Mouse (Mus musculus) gastrocnemius, adult 18-20 months (tissue): ENCODE results near the gene Manba. TPM values are rescaled to one million over a fixed set of nuclear protein-coding genes. Genes with fewer than 3 reads are reported as not detected.
"Not testable (repeated sequence)": the region's sequence is repeated elsewhere in the genome, so short reads cannot be mapped to it uniquely, and the experiment has no call there.

Source experiments
- DNase-seq: peaks from one replicate; pipeline ENCODE4 v3.0.0; 2021; ENCODE audit warnings: low spot score
- total RNA-seq, 2 experiments: library from RNA; stranded (reverse); gene quantifications; 2 replicates each; pipeline ENCODE4 v1.2.3; 2021

The Manba gene
- total RNA-seq, 2 experiments from 2014 or later: 3.1 to 4.5 TPM

DNA sequence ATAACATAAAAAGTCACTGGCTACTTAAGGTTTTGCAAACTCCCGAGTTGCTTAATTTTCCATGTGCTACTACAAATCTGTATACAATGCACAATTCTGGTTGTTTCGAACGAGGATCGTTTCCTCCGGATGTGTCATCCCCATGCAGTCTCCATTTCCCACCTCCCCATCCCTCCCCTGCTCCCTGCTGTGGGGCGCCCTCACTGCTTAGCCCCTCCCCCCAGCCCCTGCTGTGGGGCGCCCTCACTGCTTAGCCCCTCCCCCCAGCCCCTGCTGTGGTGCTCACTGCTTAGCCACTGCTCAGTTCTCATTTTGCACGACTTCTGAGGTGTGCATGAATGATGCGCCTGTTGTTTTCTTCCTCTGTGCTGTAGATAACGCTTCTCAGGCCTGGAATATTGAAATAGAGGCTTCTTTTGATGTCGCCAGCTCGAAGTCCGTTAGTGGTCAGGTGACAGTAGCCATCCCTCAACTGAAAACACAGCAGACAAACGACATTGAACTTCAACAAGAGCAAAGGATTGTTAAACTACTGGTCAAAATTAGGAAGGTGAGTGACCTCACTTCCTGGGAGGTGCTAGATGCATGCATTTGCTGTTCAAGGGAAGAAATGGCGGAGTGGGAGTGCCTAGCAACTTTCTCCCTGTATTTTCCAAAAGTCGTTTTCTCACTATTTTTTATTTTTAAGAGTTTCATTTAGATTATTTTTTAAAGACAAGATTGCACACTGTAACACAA, 37.4 kb downstream of the Manba start:
- DNase-seq: no peak

DNA sequence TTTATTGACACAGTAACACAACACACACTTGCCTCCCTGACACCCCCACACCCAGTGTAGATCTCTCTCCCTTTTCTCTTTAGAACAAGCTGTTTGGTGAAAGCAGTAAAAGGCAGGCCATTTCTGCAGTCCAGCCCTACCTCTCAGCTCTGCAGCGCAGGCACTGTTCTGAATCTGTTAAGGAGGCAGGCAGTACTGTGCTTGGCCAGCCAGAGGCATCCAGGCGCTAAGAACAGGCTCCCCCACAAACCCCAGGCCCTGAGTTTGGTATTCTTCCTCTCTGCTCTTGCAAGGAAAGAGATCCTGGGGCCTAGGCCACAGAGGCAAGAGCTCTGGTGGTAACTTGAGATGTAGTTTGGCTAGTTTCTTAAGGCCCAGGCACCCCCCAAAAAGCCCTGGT, 39.5 kb downstream of the Manba start:
- DNase-seq: not testable (repeated sequence)

DNA sequence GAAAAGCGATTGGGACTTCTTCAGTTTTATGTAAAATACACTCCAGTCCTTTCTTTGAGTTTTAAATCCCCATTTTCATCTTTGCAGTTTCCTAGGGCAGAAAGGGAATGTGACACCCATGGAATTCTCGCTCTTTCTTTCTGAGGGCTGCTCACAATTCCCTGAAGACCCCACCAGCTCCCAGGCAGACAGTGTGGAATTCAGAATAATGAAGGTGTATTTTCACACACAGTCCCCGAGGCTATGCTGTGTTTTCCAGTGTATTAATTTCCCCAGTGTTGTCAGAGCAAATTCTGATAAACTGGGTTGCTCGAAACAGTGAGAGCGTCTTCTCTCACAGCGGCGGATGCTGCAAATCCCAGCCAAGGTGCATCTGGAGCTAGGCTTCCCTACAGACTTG, 44.3 kb downstream of the Manba start:
- DNase-seq: no peak

DNA sequence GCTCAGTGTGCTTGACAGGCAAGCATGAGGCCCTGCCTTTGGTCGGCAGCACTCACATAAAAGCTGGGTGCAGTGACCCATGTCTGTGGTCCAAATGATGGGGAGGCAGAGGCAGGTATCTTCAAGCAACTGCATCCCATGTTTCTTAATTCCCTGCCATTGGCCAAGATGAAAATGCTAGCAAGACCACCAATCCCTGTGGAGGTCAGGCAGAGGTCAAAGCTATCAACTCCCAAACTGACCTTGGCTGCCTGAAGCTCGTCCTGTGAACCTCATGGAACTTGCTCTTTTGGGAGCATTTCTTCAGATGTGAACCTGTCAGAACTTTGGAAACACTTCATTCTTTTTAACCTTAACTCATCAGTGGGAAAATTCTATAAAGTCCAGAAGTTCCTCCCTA, 46.4 kb downstream of the Manba start:
- no peak for DNase-seq

DNA sequence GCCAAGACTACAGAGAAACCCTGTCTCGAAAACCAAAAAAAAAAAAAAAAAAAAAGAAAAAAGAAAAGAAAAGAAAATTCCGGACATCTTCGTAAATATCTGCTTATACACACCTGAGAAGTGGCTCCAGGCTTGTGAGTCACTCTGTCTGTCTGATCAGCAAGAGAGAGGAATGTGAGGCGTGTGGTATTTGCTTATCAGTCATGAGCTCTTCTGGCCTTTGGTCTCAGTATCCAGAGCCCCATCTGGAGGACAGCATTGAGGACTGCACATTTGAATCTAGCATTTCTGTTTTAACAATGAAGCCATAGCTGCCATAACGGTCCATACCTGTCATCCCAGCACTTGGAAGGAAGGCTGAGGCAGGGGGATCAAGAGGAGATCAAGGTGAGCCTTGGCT, 48.7 kb downstream of the Manba start:
- no peak for DNase-seq

DNA sequence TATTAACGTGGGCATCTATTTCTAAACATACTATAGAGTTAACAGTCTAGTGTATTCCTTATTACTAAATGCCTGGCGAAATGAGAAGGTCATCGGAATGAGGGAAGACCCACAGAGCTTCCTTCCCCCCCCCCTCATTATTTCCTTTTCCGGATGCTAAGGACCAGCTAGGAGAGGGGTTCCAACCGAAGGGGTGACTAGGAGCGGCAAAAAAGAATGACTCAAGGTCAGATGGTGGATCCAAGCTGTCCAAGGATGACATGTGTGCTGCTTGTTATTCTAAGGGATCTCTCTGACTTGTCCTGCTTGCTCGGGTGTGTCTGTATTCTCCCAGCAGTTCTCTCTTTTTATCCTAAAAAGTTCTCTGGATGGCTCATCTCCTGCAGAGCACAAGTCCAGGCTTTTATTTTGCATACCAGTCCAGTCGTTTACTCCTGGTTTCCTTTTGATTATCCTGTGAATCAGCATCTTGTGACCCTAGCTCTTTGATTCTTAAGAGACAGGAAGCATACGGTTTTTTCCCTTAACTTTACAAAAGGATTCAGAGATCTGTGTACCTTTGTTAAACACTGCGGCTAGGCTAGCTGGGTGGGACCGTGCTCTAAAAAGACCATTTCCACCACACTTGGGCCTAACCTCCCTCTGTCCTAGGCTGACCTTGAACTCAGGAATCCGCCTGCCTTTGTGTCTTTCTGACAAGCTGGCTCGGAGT, 61.0 kb downstream of the Manba start:
- DNase-seq: no peak

DNA sequence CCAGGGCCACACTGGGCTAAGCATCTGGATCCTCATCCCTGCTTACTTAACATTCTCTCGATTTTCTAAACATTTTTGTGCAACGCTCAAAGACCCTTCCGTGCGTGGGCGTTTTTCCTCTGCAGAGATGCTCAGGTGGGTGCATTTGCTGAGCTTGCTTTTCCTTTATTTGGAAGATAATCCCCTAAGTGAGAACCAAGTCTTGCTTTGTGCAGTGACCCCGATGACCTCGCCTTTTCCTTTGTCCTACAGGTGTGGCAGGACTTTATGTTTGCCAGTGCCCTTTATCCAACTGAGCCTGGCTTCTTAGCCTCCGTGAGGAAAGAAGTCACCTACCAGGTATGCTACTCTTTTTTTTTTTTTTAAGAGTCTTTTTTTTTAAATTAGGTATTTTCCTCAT, 61.9 kb downstream of the Manba start:
- DNase-seq: no peak

DNA sequence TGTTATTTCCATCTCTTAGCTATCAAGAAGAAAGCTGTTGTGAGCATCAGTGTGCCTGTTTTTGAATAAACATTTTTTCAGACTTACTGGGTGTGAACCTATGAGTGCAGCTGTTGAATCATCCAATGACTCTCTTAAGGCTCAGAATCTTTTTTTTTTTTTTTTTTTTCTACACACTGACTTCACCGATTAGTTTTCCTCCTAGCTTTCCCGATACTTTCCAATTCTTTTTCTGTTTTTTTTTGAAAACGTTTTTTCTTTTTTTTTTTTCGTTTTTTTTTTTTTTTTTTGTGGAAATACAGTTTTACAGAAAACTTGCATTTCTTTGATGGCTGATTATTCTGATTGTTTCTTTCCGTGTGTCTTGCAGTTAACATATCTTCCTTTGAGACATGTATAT, 67.5 kb downstream of the Manba start:
- DNase-seq: no peak

DNA sequence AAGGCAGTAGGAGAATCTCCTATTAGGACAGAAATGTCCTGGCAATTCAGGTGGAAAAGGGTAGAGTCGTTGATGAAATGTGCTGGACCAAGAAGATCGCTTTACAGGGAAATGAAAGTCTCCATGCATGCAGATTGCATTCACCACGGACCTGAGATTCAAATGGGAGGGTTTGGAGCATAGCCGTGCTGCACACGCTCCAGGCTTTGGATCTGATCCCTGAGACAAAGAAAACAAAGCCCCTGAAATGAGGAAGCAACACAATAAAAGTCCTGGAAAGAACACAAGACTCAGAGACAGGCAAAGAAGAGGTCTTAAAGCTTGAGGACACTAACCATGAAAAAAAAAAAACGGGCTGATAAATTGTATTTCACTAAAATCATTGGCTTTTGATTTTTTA, 69.8 kb downstream of the Manba start:
- DNase-seq: no peak

DNA sequence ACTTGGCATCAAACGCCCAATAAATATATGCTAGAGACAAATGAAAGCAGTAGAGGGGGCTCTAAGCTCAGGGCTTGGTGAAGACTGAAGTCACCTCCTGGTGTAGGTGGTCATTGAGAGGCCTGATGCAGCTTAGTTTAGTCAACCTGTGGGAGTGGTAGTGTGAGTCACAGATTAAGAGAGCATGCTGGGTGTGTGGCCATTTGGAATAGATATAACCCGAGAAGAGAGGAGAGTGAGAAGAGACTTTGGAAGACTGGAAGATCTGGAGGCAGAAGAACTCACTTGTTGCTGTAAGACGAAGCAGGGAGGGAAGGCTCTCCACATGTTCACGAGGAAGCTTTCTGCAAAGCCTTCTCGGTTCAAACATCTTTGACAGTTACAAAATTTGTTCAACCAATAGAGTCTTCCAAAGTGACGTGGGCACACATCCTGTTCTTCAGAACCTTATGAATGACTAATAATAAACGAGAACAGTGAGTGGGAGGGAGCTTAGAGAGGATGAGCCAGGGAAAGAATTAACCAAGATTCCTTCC, 70.7 kb downstream of the Manba start:
- no peak for DNase-seq

DNA sequence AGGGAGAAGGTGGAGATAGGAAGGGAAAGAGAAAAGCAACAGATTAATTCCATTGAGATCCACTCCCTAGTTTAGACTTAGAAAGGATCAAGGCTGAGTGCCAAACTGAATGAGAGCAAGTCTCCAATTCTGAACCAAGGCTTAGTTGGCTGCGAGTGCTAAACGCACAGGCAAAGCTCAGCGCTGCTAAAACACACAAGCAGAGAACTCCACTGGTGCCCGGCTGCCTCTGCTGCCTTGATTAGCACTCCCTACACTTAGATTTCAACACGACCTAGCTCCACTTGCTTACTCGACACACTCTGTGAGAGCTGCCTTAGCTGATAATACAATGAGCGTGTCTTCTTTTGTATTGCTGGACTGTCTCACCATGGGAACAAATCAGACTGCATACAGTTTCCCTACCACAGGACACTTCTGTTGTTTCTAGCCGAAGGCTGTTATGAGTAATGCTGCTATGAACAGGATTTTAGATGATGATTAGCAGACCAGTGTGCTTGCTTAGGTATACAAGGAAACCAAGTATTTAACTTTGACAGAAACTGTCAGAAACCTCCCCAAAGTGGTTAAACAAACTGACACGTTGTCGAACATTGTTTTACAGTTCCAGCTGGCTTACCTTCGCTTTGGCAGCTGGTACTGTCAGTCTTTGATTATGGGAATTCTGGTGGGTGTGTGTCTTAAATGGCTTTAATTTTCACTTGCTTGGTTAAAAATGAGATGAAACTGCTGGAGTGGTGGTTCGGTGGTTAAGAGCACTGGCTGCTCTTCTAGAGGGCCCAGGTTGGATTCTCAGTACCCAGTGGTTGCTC, 71.6 kb downstream of the Manba start:
- DNase-seq: peak; percentile 33

DNA sequence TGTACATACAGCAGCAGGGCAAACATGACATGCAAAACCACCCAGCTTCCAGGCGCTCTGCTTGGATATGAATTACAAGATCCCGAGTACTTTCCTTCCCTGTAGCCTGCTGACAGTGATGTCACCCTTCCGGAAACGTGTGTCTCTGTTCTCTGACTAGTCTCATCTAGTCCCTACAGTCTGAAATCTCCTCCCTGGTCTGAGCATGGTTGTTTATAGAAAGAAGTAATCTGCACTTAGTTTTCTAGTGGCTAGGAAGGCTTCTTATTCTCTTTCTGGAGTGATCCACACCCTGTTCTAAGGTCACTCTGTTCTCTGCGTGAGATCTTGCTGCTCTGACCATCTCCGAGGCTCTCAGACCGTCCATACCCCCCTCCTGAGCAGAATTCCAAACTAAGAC, 76.6 kb downstream of the Manba start:
- DNase-seq: no peak

DNA sequence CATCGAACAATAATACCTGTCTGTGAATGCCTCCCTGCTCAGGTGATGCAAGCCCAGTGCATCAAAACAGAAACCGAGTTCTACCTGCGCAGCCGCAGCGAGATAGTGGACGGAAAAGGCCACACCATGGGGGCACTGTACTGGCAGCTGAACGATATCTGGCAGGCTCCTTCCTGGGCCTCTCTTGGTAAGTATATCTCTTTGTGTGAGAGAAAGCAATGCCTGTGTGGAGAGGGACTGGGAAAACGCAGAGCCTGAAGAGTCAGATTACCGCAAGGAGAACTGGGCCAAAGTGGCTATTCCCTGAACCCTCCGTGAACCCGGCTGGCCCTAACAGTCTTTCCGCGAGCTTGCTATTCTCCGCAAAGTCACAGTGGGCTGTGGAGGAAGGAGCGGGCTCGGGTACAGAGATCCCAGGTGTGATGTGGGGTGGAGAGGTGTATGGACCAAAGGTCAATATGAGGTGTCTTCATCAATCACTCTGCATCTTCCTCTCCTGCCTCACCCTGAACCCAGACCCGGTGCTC, 77.8 kb downstream of the Manba start:
- no peak for DNase-seq

DNA sequence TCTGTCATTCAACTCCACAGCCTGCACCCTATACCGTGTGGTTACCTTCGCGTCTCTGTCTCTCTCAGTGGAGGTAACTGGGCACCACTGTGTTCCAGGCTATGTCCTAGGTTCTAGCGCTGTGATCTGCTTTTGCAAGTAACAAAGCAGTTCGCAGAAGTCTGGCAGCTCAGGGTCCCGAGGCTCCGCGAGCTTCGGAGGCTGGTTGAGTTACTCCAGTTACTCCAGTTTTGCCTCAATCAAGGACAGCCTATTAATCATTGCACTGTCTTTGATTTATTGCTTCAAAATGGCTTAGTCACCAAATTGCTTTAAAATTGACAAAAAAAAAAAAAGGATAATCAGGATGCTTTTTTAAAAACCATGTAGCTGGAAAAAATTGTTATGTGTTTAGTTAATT, 79.3 kb downstream of the Manba start:
- DNase-seq: no peak

DNA sequence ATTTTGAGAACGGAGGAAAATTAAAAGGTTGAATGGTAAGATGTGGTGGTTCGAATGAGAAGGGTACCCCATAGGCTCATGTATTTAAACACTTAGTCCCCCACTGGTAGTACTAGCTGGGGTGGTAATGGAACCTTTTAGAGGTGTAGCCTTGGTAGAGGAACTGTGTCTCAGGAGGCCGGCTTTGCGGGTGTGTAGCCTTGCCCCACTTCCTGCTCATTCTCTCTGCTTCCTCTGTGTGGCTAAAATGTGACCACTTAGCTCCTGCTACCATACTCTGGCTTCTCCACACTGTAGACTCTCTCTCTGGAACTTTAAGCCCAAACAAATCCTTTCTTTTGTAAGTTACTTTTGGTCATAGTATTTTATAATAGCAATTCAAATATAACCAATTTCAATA, 79.9 kb downstream of the Manba start:
- no peak for DNase-seq

DNA sequence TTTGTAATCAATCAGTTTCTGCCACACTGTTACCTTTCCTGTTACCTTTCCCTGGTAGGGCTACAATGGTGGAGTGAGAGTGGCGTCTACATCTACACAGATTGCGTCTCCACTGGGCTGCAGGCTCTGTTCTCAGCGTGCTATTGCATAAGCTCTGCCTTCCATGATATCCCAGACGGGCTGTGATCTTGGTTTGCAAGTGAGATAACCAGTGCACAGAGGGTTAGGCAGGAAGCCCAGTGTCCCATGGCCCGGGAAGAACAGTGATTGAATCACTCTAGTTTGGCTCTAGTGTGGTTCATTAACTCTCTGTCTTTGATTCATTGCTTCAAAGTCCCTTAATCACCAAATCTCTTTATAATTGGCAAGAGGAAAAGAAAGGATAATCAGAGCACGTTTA, 82.5 kb downstream of the Manba start:
- no peak for DNase-seq

DNA sequence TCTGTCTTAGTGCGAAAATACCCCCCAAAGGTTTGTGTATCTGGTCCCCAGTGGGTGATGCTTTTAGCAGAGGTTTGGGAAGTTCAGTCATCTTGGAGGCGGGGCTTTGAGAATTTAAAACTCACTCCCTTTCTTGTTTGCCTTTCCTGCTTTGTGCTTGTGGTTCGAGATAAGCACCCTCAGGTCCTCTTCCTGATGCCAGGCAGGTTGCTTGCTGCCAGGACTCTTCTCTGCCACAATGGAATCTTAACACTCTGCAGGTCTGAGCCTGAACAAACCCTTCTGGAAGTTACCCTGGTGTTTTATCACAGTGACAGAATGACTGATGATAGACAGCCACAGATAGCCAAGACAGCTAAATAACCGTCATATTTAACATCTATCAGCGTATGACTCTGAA, 83.2 kb downstream of the Manba start:
- no peak for DNase-seq

DNA sequence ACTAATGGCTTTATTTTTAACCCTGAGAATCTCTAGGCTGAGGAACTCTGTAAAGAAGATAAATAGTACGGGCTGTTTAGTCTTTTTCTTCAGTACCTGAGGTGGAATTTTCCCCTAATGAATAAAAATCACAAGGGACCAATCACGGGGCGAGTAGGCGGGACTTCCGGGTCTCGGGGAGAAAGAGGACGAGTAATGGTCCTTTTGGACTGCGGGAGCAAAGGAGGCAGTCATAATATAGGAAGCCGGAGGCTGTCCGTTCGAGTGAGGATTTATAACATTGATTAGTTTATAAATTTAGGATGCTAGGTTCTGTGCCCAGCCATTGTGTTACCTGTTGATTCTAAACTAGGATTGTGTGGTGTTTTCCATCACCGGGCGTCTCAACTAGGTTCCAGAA, 86.1 kb downstream of the Manba start:
- no peak for DNase-seq

DNA sequence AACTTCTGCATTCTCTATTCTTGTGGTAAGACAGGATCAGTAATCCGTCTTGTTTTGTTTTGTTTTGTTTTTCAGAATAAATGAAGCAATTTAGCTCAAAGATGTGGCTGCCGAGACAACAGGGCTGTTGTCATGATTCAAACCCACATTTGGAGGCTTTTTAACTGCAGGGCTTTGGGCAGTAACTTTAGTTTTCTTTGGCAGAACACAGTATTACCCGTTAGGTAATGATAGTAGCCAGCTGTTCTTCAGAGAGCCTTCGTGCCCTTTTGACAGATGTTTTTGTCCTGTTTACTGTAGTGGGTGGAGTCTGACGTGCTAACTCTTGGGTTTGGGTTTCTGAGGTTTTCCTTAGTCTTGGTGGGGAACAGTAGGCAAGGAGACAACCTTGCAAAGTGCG, 87.6 kb downstream of the Manba start:
- no peak for DNase-seq

DNA sequence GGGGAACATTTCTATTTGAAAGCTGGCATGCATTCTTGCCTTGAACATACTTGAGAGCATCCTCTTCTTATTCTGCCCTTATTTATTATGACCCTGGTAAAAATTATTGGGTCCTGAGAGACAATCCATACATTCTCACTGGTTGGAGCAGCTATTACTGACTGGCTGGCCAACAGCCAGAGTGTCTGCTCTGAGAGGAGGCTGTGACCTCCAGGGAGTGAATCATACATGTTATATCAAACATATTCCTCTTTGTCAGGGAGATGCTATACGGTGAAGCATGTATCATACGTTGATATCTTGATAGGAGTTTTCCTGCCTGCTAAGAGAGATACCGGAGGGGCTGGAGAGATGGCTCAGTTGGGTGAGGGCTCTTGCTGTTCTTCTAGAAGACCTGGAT, 89.7 kb downstream of the Manba start:
- no peak for DNase-seq

DNA sequence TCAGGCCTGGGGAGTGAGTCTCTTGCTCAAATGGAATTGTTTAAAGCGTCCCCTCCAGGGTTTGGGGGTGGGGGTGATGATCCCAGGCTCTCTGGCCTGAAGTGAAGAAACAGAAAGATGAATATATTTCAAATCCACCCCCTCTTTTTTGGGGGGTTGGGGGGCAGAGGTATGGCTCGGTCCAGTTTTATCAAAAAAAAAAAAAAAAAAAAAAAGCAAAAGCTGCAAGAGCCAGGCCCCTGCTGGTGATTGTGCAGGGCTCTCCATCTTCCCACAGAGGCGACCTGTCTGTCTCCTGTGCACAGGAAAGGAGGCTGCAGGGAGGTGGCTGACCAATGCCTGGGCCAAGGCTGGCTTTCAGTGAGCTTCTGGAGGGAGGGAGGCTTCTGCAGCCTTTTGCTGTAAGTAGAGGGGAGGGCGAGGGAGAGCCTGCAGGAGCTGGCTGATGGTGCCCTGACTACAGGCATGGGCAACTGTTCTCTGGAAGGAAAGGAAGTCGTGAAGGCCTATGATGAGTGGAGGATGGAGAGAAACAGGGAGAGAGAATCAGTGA, 93.3 kb downstream of the Manba start:
- DNase-seq: no peak

DNA sequence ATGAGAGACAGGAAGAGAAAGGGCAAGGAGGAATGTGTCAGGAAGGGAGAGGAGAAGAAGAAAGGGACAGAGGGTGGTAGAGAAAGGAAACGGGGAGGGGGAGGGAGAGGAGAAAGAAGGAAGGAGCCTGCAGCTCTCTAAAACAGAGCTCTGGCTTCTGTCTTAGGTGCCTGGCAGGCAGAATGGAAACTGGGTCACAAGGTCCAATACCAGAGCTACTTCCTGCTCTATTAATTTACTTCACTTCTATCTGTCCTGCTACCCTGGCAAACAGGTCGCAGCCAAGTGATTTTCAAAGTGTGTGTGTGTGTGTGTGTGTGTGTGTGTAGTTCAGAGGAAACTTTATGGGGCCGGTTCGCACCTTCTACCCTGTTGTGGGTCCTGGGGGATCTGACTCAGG, 93.8 kb downstream of the Manba start:
- DNase-seq: no peak
